Mouse (Mus musculus) lung, postnatal 25 days (tissue): ENCODE measurements around the gene Mindy1.
"Not testable (repeated sequence)": the region's sequence is repeated elsewhere in the genome, so short reads cannot be mapped to it uniquely, and the experiment has no call there.

ENCODE experiments used
- DNase-seq: peaks from one replicate; pipeline ENCODE4 v3.0.0; 2022; ENCODE audit warnings: low spot score

Mindy1 gene

GRCm38 (mm10) chr3:95319701-95320625 is 38.8 kb downstream of the Mindy1 start:
- no peak for DNase-seq

- no peak for DNase-seq
Measured at GRCm38 (mm10) chr3:95323429-95323828, 42.3 kb downstream of the Mindy1 start.

GRCm38 (mm10) chr3:95324454-95325144 is 43.5 kb downstream of the Mindy1 start:
- DNase-seq: peak; percentile 27

- no peak for DNase-seq
Measured at GRCm38 (mm10) chr3:95328803-95329404, 47.8 kb downstream of the Mindy1 start.

- no peak for DNase-seq
Measured at GRCm38 (mm10) chr3:95331528-95331927, 50.4 kb downstream of the Mindy1 start.

GRCm38 (mm10) chr3:95337345-95337744 is 56.2 kb downstream of the Mindy1 start:
- no peak for DNase-seq

- no peak for DNase-seq
Measured at GRCm38 (mm10) chr3:95338251-95338650, 57.1 kb downstream of the Mindy1 start.

GRCm38 (mm10) chr3:95343356-95344000 is 62.3 kb downstream of the Mindy1 start:
- DNase-seq: not testable (repeated sequence)
